Mouse (Mus musculus) brain, embryonic 14.5 days (tissue): ENCODE measurements around the gene Tenm3. TPM values are rescaled to one million over a fixed set of nuclear protein-coding genes. Genes with fewer than 3 reads are reported as not detected.

Experiments used
- DNase-seq: peaks from one replicate; pipeline ENCODE4 v3.0.0-alpha.2; 2011; ENCODE audit warnings: low read depth
- CTCF ChIP-seq: fragments of 200-500 bp; IDR thresholded peaks from 2 replicates; pipeline ENCODE4 v1.5.1; 2012; ENCODE audit warnings: inconsistent platforms, mild to moderate bottlenecking, moderate library complexity, borderline replicate concordance; ENCODE audit not compliant: insufficient read depth, insufficient read length; ENCODE audit errors: extremely low read depth
- POLR2A ChIP-seq: fragments of 200-500 bp; IDR thresholded peaks from 2 replicates; pipeline ENCODE4 v1.6.1; 2012; ENCODE audit warnings: mild to moderate bottlenecking, inconsistent platforms, borderline replicate concordance; ENCODE audit not compliant: poor library complexity, insufficient read depth, insufficient read length, severe bottlenecking; ENCODE audit errors: extremely low read depth
- polyA plus RNA-seq: library from polyadenylated mRNA; depleted of rRNA; stranded (reverse); fragments of >200 nt; gene quantifications from 2 replicates; pipeline ENCODE4 v1.2.3, GENCODE M21; 2012

The Tenm3 gene
- polyA plus RNA-seq, 1 experiment, result 50.8 TPM

DNA sequence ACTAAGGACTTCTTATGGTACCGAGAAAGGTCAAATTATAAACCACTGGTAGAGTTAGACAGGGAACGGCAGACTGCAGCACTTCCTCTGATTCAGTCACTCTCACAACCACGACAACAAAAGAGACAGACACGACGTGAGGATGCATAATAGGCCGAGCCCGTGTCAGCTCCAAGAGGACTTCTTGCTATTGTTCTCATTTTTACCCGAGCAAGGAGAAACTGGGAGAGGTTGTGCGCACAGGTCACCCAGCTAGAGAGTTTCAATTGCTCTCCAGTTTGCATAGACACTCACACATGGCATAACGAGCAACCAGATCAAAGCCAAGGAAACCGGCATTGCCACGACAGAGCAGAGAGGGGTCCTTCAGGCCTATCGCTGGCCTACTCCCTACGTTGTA, 121.0 kb downstream of the Tenm3 start:
- TF ChIP-seq CTCF, result no peak
- no peak for TF ChIP-seq POLR2A
- DNase-seq, result peak; percentile 53

DNA sequence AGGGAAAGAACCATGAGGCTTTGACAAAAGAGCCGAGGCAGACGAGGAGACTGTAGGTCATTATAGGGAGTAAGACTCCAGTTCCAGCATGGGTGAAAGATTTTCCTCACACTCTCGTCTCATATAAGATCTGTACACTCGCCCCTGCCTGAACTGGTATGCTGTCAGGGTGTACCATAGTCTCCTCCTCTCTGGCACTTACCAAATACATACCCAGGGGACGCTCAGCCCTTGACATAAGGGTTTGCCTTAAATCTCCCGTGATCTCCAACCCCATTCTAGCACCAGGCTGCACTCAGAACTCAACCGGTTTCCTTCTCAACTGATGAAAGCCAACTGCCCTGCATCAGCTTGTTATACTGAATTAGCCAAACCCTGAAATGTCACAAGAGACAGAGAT, 121.4 kb downstream of the Tenm3 start:
- TF ChIP-seq POLR2A (no peak), CTCF (no peak)
- no peak for DNase-seq

DNA sequence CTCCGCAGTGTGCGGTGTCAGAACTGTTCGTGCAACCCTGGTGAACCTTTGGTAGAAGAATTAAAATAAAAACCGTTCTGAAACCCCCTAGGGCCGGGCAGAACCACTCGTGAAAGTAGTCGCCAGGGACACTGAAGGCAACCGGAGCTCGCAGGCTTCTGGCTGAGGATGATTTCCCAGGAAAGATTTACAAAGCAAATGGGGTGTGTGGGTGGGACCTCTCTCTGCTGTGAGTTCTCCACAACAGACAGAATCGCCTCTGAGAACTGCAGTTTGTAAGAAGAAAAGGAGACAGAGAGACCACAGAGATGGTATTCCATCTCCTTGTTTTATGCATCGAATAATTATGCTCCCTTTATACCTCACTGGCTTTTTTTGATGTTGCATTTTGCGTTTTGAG, 122.4 kb downstream of the Tenm3 start:
- TF ChIP-seq POLR2A, result no peak
- DNase-seq, result no peak

DNA sequence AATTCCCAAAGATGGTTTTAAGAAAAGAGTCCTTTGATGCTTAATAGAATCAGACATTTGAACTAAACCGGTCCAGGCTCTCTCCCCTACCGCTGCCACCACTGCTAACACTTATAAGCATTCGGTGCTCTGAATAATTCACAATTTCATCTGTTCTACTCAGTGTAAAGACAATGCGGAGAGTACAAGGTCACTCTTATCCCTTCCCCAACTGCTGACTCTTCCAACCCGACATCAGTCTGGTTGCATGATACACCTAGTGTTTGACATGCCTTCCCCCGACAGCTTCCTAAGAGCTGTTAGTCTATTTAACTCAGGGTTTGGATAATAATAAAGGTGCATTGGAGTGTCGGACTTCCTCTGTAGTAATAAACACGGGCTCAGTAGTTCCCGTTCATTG, 128.1 kb downstream of the Tenm3 start:
- TF ChIP-seq POLR2A, result no peak
- TF ChIP-seq CTCF, result no peak
- no peak for DNase-seq

- TF ChIP-seq POLR2A (no peak), CTCF (no peak)
- DNase-seq, result no peak
Measured at GRCm38 (mm10) chr8:48706666-48707065, 137.1 kb downstream of the Tenm3 start.

- DNase-seq, result peak; percentile 69
- TF ChIP-seq CTCF (no peak), POLR2A (no peak)
Measured at GRCm38 (mm10) chr8:48704885-48705515, 138.8 kb downstream of the Tenm3 start.

GRCm38 (mm10) chr8:48704485-48704884, 139.3 kb downstream of the Tenm3 start:
- TF ChIP-seq POLR2A, result no peak
- no peak for TF ChIP-seq CTCF
- no peak for DNase-seq

DNA sequence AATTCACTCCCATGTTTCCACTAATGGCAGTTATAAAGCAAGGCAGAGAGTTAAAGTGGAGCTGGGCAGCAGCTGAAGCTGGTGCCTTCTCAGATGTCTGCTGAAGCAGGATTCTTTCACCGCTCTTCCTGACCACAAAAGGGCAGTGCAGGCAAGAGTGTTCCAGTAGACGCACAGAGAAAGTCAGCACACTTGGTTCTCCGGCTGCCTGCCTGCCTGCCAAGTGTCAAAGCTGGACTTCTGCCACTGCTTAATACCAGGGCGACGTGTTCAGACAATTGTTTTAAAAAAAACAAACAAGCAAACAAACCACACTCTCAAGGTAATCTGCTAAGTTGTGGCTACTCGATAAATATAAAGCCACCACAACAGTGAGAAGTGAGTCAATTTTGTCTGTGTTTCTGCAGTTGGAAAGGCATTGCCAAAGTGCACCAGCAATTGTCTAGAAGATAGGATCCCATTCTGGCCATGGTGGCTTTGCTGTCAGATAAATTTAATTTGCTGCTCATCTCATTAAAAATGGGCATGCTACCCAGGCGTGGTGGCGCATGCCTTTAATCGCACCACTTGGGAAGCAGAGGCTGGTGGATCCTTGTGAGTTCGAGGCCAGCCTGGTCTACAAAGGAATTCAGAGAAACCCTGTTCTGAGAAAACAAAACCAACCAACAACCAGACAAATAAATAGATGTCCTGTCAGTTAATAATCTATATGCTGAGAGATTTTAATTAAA, 152.9 kb downstream of the Tenm3 start:
- TF ChIP-seq POLR2A (no peak), CTCF (0 out of 2 replicates have a peak, but pooled peaks have one; percentile 14)
- peak; percentile 76 for DNase-seq

GRCm38 (mm10) chr8:48688706-48689105, 155.0 kb downstream of the Tenm3 start:
- no peak for DNase-seq
- TF ChIP-seq CTCF (no peak), POLR2A (no peak)

DNA sequence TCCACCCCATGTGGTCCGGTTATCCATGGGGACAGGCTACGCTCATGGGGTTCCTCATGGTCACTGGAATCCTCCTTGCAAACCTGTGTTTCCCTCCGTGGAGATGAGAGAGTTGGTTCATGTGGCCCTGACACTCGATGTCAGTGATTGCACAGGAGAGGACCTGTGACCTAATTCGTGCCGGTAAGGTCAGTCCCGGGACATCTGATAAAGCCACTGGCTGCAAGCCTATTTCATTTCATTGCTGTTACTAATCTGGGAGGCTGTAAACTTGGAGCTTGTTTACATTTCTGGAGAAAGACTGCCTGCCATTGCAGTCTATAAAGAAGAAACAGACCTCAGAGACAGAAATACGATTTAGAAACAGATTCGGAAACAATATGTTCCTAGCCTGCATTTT, 155.6 kb downstream of the Tenm3 start:
- no peak for DNase-seq
- TF ChIP-seq POLR2A (no peak), CTCF (no peak)

DNA sequence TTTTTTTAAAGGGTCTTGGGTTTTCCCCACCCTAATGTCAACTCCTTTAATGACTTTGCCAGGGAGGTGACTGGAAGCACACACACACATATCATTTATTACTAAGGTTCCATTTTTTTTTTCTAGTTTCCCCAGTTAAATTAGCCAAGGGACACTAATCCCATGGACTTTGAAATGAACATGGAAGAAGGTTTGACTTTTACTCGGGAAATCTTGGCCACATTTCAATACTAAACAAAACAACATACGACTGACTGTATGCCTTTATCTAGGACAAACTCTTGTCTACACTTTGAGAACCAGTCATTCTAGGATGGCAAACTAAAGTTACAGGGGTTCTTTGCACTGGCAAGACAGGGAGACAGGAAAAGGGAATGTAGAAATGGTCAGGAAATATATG, 170.3 kb downstream of the Tenm3 start:
- no peak for DNase-seq
- TF ChIP-seq CTCF (no peak), POLR2A (no peak)

GRCm38 (mm10) chr8:48672471-48672870, 171.3 kb downstream of the Tenm3 start:
- DNase-seq, result peak; percentile 36
- TF ChIP-seq CTCF, result no peak
- TF ChIP-seq POLR2A, result no peak
